Mouse (Mus musculus): ENCODE results near the gene Bud31. TPM values are rescaled to one million over a fixed set of nuclear protein-coding genes. Genes with fewer than 3 reads are reported as not detected.
"Not testable (repeated sequence)": the region's sequence is repeated elsewhere in the genome, so short reads cannot be mapped to it uniquely, and the experiment has no call there.

Bud31 gene
- polyA plus RNA-seq, 1 experiment: 121 TPM

- TF ChIP-seq CTCF (IDR thresholded peaks at IDR 0.05; ENCODE audit: borderline replicate concordance, extremely low read depth, insufficient read depth, insufficient read length) (no peak), POLR2A (IDR thresholded peaks at IDR 0.05; ENCODE audit: borderline replicate concordance, extremely low read depth, insufficient read depth, insufficient read length, poor library complexity, severe bottlenecking) (no peak)
- peak; percentile 59 for DNase-seq (ENCODE audit: low read depth)
These were observed 26.0 kb upstream of the Bud31 start, which contains the start of gene Arpc1b for GRCm38 (mm10) chr5:145114071-145114605. Gene Arpc1b (plus strand): TSS chr5:145114215.

- TF ChIP-seq CTCF (IDR thresholded peaks at IDR 0.05; ENCODE audit: borderline replicate concordance, extremely low read depth, insufficient read depth, insufficient read length): no peak
- TF ChIP-seq POLR2A (IDR thresholded peaks at IDR 0.05; ENCODE audit: borderline replicate concordance, extremely low read depth, insufficient read depth, insufficient read length, poor library complexity, severe bottlenecking): no peak
- DNase-seq (ENCODE audit: low read depth): peak; percentile 29
These were observed 25.3 kb upstream of the Bud31 start for GRCm38 (mm10) chr5:145114606-145115473.

- no peak for DNase-seq (ENCODE audit: low read depth)
- no peak for TF ChIP-seq CTCF (IDR thresholded peaks at IDR 0.05; ENCODE audit: borderline replicate concordance, extremely low read depth, insufficient read depth, insufficient read length)
These were observed 24.4 kb upstream of the Bud31 start for GRCm38 (mm10) chr5:145115736-145116135.

GRCm38 (mm10) chr5:145116316-145116715 is 23.8 kb upstream of the Bud31 start:
- TF ChIP-seq POLR2A (IDR thresholded peaks at IDR 0.05; ENCODE audit: borderline replicate concordance, extremely low read depth, insufficient read depth, insufficient read length, poor library complexity, severe bottlenecking): no peak
- no peak for TF ChIP-seq CTCF (IDR thresholded peaks at IDR 0.05; ENCODE audit: borderline replicate concordance, extremely low read depth, insufficient read depth, insufficient read length)
- DNase-seq (ENCODE audit: low read depth): peak; percentile 13

GRCm38 (mm10) chr5:145116916-145117315 is 23.2 kb upstream of the Bud31 start:
- DNase-seq (ENCODE audit: low read depth): peak; percentile 42
- no peak for TF ChIP-seq POLR2A (IDR thresholded peaks at IDR 0.05; ENCODE audit: borderline replicate concordance, extremely low read depth, insufficient read depth, insufficient read length, poor library complexity, severe bottlenecking)
- peak; percentile 61 for TF ChIP-seq CTCF (IDR thresholded peaks at IDR 0.05; ENCODE audit: borderline replicate concordance, extremely low read depth, insufficient read depth, insufficient read length)

- DNase-seq (ENCODE audit: low read depth): no peak
- no peak for TF ChIP-seq CTCF (IDR thresholded peaks at IDR 0.05; ENCODE audit: borderline replicate concordance, extremely low read depth, insufficient read depth, insufficient read length)
- TF ChIP-seq POLR2A (IDR thresholded peaks at IDR 0.05; ENCODE audit: borderline replicate concordance, extremely low read depth, insufficient read depth, insufficient read length, poor library complexity, severe bottlenecking): no peak
These were observed 22.2 kb upstream of the Bud31 start for GRCm38 (mm10) chr5:145118005-145118404.

- DNase-seq (ENCODE audit: low read depth): no peak
- TF ChIP-seq CTCF (IDR thresholded peaks at IDR 0.05; ENCODE audit: borderline replicate concordance, extremely low read depth, insufficient read depth, insufficient read length) (no peak), POLR2A (IDR thresholded peaks at IDR 0.05; ENCODE audit: borderline replicate concordance, extremely low read depth, insufficient read depth, insufficient read length, poor library complexity, severe bottlenecking) (no peak)
These were observed 21.7 kb upstream of the Bud31 start for GRCm38 (mm10) chr5:145118461-145118860.

- DNase-seq (ENCODE audit: low read depth): no peak
These were observed 20.8 kb upstream of the Bud31 start for GRCm38 (mm10) chr5:145119385-145119784.

GRCm38 (mm10) chr5:145120921-145121320 is 19.2 kb upstream of the Bud31 start:
- TF ChIP-seq POLR2A (IDR thresholded peaks at IDR 0.05; ENCODE audit: borderline replicate concordance, extremely low read depth, insufficient read depth, insufficient read length, poor library complexity, severe bottlenecking): no peak
- no peak for DNase-seq (ENCODE audit: low read depth)

More at GRCm38 (mm10) chr5:145119385-145119784, 20.8 kb upstream of the Bud31 start:
- TF ChIP-seq POLR2A (IDR thresholded peaks at IDR 0.05; ENCODE audit: borderline replicate concordance, extremely low read depth, insufficient read depth, insufficient read length, poor library complexity, severe bottlenecking): no peak
- TF ChIP-seq CTCF (IDR thresholded peaks at IDR 0.05; ENCODE audit: borderline replicate concordance, extremely low read depth, insufficient read depth, insufficient read length): peak; percentile 42; the same call in 1 of the 2 replicates

GRCm38 (mm10) chr5:145123396-145123795 is 16.8 kb upstream of the Bud31 start:
- DNase-seq (ENCODE audit: low read depth): no peak

GRCm38 (mm10) chr5:145126580-145126979 is 13.6 kb upstream of the Bud31 start:
- no peak for TF ChIP-seq CTCF (IDR thresholded peaks at IDR 0.05; ENCODE audit: borderline replicate concordance, extremely low read depth, insufficient read depth, insufficient read length)
- TF ChIP-seq POLR2A (IDR thresholded peaks at IDR 0.05; ENCODE audit: borderline replicate concordance, extremely low read depth, insufficient read depth, insufficient read length, poor library complexity, severe bottlenecking): no peak
- DNase-seq (ENCODE audit: low read depth): no peak

More at GRCm38 (mm10) chr5:145123396-145123795, 16.8 kb upstream of the Bud31 start:
- TF ChIP-seq CTCF (IDR thresholded peaks at IDR 0.05; ENCODE audit: borderline replicate concordance, extremely low read depth, insufficient read depth, insufficient read length) (no peak), POLR2A (IDR thresholded peaks at IDR 0.05; ENCODE audit: borderline replicate concordance, extremely low read depth, insufficient read depth, insufficient read length, poor library complexity, severe bottlenecking) (no peak)

- DNase-seq (ENCODE audit: low read depth): no peak
- TF ChIP-seq CTCF (IDR thresholded peaks at IDR 0.05; ENCODE audit: borderline replicate concordance, extremely low read depth, insufficient read depth, insufficient read length) (no peak), POLR2A (IDR thresholded peaks at IDR 0.05; ENCODE audit: borderline replicate concordance, extremely low read depth, insufficient read depth, insufficient read length, poor library complexity, severe bottlenecking) (no peak)
These were observed 11.0 kb upstream of the Bud31 start for GRCm38 (mm10) chr5:145129124-145129523.

GRCm38 (mm10) chr5:145129773-145130172 is 10.4 kb upstream of the Bud31 start:
- not testable (repeated sequence) for DNase-seq (ENCODE audit: low read depth)
